Mouse (Mus musculus) embryo, embryonic 10 days (tissue): ENCODE results near the gene Slc29a1.

Experiments
- DNase-seq: peaks from one replicate; pipeline ENCODE4 v3.0.0-alpha.2; 2015; ENCODE audit warnings: low spot score

Gene Slc29a1

DNA sequence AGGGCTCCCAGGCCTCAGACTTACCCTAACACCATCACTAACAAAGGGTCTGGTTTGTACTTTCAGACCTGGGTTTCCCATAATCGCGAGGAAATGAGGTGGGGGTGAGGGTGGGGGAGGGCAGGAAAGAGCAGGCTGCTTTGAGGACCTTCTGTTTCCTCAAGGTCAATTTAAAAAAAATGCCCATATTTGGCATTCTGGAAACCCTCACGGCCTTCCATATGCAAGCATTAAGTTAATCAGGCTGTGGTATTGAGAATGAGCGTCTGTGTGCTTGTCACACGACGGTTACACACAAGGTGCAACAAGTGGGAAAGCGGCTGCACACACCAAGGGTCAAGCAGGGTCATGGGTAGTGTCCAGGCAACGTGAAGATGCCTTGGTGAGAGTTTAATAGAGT lies 12.6 kb upstream of the Slc29a1 start:
- no peak for DNase-seq

DNA sequence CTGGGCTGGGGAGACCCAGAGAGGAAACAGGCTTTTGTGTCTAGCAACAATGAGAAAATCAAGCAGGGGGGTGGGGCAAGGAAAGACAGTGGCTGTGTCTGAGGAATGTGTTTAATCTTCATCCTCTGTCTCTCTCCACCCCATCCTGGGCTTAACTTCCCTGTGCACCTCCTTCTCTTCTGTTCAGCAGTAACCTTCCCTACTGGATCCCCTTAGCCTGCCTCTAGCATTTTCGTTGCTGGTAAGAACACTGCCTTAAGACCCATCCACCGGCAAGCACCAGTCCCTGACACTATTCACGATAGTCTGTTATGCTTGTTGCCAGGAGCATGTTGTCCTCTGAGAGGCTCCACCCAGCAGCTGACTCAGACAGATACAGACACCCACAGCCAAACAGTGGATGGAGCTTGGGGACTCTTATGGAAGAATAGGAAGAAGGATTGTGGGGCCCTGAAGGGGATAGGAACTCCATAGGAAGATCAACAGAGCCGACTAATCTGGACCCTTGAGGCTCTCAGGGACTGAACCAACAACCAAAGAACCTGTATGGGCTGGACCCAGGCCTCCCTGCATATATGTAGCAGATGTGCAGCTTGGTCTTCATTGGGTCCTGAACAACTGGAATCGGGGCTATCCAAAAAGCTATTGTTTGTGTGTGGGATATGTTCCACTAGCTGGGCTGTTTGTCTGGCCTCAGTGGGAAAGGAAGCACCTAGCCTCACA lies 10.9 kb upstream of the Slc29a1 start:
- DNase-seq: no peak

DNA sequence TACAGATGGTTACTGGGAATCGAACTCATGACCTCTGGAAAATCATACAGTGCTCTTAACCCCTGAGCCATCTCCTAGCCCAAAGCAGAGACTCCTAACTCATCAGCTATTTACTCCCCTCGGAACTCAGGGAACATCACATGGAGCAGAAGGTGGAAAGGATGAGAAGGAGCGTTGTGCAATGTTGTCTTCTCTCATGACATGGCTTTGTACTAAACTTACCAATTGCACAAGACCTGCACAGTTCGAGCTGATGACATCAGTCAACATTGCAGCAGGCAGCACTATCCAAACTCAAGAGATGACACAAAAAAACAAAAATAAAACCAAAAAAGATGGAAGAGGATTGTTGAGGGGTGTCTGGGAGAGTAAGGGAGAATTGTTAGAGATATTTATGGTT lies 9.0 kb upstream of the Slc29a1 start:
- no peak for DNase-seq

DNA sequence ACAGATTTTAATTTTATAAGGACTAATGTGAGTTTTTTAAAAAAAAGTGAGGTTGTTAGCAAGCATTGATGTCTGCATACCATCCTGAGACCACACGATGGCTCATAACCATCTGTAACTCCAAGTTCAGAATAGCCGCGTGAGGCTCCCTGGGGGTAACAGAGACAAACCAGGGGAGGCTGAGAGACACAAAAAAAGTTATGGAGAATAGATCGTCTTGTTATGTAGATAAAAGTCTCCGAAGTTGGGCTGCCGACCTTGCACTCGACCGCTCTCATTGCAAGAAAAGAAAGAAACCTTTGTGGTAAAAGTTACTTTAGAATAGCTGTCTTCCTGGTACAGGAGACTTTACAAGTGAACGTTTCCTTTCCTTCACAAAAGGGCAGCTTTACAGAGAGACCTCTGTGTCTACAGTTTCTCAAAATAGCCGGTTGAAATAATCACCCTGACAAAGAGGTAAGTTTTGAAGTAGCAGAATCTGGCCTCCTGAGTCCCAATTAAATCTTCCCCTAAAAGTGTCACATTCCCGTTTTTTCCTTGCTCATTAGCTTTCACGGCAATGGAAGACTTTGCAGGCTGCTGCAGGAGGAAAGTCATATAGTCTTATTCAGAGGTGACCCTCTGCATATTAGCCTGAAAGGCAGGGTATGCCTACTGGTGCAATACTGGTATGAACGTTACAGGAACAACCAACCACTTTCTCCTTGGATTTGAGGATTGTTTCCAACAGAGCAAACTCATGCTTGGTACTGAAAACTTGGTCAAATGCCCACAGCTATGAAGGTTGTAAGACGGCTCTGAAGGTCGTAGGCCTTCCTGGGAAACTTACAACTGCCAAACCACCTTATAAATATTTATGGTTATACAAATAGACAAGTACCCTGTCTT lies 7.8 kb upstream of the Slc29a1 start:
- DNase-seq: no peak

DNA sequence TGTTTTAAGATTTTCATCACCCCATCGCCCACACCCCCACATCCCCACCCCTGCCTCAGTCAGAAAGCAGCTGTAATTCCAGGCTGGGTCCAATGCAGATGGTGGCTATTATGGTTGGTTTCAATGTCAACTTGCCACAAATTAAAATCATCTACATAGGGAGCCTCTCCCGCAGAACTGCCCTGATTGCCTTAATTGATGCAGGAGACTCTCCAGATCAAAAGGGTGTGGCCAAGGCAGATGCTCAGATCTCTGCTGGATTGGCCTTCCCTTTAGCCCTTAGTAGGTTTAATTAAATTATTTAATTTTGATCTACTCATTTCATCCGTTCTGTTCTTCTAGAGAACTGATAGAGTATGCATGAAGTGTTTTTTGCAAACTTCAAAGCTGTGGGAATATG lies 3.6 kb upstream of the Slc29a1 start:
- DNase-seq: no peak

DNA sequence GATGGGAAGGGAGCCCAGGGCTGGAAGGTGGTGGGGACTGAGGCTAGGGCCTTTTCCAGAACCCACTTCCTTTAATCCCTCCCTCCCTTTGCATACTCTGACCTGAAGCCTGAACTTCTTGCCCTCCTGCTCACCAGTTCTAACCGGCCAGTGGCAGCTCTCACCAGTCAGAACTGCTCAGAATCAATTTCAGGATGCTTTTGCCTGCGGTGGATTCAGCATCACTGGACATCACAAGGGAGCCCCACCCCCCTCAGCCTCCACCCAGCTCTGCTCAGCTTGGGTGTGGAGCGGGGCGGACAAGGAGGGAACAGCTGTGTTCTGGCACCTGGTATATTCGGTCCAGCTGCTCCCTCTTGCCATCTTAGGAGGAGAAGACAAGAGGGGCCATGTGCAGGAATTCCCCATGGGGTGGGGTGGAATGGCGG lies 2.5 kb upstream of the Slc29a1 start, which contains the start of gene Mymx:
Gene Mymx (minus strand): TSS at position 226 of the 428 bp plus-strand sequence.
- no peak for DNase-seq

DNA sequence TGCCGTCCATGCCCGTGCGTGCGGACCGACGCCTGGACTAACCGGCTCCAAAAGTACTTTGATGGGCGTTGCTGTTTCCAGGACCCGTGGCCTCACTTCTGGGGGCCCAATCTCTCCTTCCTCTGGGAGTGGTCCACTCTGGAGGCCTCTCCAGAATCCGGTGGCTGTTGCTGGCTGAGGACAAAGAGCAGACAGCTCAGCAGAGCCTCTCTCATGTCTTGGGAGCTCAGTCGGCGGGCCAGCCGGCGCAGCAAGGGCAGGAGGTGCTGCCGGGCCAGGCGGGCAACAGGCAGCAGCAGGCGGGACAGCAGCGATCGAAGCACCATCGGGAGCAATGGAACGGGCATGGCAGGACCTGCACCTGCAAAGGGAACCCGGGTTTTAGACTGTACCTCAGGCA lies 1.9 kb upstream of the Slc29a1 start:
- no peak for DNase-seq

DNA sequence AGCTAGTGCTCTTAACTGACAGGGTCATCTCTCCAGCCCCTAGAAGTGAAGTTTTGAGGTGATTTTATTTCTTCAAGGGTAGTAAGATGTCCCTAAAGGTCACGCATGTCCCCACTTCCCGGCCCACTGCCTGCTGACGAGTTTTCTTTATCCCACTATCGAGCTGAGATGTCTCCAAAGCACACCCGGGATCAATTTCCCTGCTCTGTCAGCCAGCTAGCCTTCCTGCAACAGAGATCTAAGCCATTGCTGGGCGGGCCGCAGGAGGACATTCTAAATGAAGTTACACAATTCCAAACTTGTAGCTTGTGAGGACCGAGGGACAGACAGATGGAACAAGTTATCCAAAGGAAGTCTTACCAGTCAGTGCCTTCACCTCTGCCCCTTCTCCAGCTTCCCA lies 861 bp upstream of the Slc29a1 start:
- no peak for DNase-seq

DNA sequence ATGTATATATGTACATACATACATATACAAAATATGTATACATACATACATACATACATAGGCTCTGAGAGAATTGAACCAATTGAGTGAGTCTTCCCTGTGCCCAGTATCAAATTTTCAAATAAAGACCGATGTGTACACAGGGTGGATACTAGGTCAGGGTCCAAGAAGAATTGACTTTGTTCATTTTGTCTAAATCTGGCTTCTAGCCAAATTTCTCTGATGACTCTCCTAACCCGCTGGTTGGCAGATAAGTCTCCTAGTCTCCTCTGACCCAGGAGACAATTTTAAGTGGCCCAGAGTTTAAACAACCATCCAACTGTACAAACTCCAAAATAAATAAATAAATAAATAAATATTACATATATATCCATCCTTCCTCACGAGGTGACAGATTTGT lies 515 bp downstream of the Slc29a1 start:
- no peak for DNase-seq

DNA sequence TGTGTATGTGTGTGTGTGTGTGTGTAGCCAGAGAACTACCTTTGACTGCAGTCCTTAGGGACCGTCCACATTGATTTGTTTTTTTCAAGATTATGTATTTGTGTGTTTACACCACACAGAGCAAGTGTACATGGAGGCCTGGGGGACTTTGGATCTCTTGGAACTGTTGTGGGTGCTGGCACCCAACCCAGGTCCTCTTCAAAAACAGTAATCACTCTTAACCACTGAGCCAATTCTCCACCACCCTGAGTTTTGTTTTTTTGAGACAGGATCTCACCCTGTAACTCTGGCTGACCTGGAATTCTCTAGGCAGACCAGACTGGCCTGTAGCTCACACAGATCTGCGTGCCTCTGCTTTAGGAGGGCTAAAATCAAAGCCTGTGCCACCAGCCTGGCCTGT lies 1.0 kb downstream of the Slc29a1 start:
- no peak for DNase-seq

DNA sequence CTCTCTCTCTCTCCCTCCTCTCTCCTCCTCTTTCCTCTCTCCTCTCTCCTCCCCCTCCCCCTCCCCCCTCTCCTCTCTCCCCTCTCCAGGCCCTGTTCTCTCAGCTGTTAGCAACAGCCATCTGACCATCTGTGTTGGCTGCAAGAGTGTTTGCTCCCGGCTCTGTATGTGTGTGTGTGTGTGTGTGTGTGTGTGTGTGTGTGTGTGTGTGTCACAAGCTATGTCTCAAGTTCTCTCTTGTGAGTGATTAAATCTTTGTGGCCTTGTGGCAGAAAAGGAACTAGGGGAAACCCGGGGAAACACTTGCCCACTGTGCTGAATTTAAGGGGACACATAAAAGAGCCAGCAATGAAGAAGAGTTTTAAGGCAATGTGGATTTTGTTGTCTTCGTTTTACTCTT lies 1.6 kb downstream of the Slc29a1 start:
- DNase-seq: no peak

DNA sequence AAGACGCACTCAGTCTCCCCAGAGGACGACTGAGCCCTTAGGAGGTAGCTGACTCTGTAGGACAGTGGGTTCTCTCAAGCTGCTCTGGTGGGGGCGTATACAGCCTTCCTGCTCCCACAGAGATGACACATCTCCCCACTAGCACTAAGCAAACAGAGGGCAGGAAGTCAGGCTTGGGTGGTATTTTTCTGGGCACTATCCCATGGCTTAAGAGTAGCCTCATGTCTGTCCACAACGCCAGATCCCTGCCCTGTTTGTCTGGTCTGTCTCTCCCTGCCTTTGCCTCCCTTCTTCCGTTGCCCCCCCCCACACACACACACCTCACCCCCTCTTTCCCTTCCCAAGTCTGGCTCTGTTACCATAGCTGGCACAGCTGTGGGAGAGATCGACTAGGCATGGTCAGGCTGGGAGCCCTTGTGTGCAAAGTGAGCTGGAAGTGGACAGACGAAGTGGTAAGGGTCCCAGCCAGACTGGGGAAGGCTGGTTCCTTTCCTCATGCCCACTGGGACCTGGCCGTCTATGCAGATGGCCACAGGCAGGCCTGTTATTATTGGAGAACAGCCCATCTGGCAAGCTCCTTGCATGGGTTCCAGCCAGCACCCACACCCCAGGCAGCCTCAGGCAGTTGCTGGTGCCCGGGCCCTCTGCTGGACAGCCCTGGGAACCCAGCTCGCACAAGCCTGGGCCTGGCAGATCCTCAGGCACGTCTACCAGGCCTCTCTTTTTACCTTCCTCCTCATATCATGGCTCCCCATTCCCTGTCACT lies 2.6 kb downstream of the Slc29a1 start:
- peak; percentile 60 for DNase-seq

DNA sequence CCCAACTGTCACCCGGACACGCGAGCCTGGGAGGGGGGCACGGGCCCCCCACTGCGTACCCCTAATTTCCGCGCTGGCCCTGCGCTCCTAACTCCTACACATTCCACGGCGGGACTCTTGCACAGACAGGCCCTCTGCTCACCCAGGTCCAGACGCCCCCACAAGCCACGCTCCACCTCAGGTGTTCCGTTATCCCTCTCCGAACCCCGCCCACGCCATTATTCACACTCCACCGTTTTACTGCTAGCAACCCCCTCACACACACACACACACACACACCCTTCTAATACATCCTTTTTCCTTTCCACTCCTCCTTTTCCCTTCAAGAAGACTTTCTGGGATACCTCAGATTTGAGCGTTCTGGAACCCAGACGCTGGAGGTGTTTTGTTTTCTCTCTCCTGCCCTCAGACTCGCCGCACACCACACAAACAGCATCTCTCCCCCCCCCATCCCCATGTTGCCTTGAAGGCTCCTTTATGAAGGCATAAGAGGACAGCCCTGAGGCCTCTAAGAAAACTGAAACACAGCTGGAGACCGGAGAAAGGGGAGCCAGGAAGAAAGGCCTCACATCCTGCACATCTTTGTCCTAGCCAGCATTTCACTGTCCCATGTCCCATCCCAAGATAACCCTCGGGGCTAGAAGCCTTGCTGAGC lies 3.5 kb downstream of the Slc29a1 start:
- DNase-seq: no peak

DNA sequence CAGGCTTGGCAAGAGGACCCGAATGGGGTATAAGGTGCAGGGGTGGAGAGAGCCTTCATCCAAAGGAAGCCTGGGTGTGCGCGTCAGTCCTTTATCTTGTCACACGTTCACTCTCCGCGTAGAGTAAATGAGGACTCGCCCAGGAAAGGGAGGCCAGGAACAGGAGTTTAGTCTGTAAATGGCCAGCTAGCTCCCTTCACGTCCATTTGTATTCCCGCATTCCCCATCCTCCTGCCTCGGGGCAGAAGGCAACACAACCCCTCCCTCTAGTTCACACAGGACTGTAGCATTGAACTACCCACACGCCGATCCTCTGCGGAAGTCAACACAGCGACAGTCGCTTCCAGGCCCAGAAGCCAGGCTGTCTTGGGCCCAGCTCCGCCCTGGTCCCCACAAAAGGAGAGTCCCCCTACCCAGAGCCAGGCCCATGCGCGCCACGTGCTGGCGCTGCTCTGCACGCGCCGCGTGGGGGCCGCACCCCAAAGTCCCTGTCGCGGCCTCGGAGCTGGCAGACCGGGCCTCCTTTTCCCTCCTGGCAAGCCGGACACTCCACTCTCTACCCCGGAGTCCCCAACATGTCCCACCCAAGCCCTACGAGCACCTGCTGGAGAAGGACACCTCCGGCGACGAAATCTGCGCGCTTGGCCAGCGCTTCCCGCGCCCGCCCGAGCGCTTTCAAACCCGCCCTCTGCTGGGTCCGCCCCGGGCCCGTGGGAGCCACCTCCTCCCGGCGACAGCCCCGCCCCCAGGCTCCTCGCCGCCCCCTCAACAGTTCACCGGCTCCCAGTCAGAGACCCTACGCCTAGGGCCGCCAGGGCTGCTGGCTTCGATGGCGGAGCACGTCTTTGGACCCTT lies 4.3 kb downstream of the Slc29a1 start:
- peak; percentile 75 for DNase-seq

DNA sequence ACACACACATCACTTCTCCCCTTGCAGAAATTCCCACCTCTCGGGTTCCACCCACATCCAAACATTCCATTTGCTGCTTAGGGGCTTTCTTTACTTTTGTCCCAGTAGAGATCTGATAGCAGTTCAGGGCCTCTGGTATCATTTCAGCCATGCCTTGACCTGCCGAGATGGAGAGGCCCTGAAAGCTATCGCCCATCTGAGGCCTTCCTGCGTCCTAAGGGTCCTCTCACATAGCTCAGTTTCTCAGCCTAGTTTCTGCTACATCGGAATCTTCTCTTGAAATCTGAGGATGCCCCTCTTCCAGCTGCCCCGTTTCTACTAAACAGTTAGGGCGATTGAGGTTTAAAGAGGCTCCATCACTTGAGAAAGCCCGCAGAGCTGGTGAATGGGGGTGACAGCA lies 5.2 kb downstream of the Slc29a1 start:
- DNase-seq: no peak

DNA sequence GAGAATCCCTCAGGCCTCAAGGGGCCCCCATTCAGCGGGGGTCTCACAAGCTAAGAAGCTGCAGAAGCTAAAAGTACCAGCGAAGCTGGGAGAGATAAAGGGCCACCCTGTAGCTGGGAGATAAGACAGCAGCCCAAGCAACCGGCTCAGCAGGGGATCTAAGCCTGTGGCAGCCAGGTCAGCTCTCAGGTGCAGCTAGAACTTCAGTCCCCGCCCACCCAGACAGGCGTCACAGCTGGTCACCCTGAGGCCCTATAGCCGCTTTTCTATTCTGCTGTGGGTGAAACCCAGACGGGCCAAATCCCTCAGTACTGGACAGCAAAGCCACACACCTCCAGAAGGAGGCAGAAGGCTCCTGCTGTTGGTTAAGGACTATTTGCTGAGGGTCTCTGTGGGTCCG lies 5.9 kb downstream of the Slc29a1 start:
- no peak for DNase-seq

DNA sequence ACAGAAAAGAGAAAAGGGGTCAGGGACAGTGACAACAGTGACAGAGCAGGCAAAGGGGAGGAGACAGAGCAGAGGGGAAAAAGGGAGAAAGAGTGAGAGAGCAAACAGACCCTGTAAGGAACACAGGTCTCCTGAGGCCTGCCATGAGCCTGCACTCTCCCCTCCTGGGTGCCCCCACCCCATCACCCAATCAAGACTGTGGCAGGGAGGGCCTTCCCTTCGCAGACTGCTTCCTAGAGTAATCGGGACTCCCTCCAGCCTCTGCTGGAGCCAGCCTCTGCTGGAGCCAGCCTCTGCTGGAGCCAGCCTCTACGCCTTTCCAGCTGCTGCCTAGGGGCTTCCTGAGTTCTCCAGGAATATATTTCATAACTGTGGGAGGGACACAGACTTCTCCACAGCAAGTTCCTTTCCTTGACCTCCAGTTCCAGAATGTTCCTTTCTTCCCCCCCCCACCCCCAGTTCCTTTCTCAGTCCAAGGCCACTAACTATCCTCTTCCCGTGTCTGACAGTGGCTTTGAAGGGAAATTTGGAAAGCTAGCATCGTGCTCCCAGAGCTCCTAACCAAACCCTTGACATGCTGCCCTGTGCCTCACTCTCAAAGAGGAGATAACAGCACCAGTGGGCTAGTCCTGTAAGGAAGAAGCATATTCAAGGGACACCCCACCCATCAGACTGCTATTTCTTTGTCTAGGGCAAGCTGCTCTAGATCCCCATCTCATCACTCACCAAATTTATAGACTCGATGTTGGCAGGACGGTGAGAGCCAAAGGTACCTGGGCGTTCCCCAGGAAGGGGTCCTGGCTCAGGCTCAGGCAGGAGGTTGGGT lies 6.6 kb downstream of the Slc29a1 start:
- DNase-seq: no peak

DNA sequence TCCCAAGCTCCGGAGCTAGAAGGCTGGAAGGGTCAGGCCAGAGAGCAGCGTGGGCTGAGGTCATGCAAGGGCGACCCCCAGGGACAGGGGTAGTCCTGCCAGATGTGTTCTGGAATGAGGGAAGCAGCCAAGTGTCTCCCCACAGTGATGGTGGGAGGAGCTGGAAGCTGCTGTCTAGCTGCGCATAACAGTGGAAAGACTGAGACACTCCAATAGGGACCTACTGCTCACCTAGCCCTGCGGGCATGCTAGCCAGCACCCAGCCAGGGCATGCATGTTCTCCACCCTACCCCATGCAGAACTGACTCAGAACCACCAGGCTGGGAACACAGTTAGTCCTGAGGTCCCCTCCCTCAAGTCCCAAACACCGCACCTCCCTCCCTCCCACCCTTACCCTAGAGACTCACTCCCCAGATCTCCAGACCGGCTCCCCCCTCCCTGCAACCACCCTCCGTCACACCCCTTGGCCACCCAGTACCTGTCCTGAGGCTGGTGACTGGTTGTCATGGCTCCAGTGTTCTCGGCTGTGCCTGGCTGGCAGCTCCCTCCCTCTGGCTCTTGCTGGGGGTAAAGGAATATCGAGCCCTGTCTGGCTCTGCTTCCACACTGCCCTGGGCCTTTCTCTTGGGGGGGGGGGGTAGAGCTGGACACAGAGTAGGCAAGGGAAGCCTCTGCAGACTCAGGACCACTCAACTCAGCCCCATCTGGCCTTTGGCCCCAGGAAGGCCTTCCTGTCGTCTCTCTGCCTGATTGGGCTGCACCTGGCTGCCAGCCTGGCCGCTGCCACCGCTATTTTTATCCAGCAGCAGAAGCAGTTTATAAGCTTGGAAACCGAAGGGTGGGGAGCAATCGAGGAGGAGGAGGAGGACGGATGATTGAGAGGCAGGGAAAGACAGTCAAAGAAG lies 7.5 kb downstream of the Slc29a1 start:
- DNase-seq: no peak

DNA sequence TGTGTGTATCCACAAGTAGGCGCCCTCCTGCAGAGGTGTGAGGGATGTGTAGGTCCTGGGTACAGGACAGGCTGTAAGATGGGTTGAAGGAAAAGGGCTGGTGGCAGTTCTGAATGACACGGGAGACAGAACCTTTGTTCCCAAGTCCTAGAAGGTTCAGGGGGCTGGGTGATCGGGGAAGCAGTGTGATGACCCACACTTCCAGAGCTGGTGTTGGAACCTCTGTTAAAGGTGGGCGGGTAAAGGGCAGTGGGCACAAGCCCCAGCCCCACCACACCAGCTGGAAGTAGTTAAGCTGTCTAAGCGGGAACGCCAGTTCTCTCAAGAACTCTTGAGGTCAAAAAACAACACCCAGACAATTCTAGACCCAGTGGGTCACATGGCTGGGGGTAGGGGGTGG lies 9.0 kb downstream of the Slc29a1 start:
- no peak for DNase-seq
